Comparison of ENCODE assay signal across 45 mouse cellular contexts in the genomic region with DNA sequence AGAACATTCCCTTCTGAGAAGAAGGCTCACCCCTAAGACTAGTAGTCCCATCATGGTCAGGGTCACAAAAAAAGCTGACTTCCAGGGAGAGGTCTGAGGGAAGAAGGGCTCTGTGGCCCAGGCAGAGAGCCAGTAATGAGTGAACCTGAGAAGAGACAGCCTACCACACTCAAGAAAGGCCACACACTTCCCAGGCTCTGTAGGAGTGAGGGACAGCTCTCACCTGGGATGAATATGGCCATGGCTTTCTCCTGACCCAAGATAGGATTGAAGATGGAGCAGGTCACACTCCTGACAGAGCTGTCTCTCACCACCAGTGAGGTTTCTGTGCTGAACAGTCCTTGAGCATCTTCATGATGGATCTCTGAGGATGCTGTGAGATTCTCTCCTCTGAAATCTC. TPM values are rescaled to one million over a fixed set of nuclear protein-coding genes. Genes with fewer than 3 reads are reported as not detected.
"Had no signal": no experiment of that assay in that cellular context is flagged by ENCODE, and none has a peak within 500 bp of the region (broad histone marks: within the 10 kb centered on the region; RNA-seq: fewer than 3 reads in every experiment).

No protein-coding gene starts in this region.

- H3K9me3 ChIP-seq: heart, embryonic 12.5 days; heart, embryonic 13.5 days; heart, embryonic 15.5 days; hindbrain, embryonic 10.5 days; hindbrain, embryonic 12.5 days; hindbrain, embryonic 13.5 days; hindbrain, embryonic 15.5 days; intestine, embryonic 15.5 days; kidney, embryonic 15.5 days had no signal

- H3K4me1 ChIP-seq: heart, embryonic 12.5 days; heart, embryonic 13.5 days; heart, embryonic 15.5 days; hindbrain, embryonic 10.5 days; hindbrain, embryonic 12.5 days; hindbrain, embryonic 13.5 days; hindbrain, embryonic 15.5 days; intestine, embryonic 15.5 days; kidney, embryonic 15.5 days had no signal

- H3K27me3 ChIP-seq: heart, embryonic 13.5 days; heart, embryonic 15.5 days; hindbrain, embryonic 12.5 days; hindbrain, embryonic 13.5 days; intestine, embryonic 15.5 days; kidney, embryonic 15.5 days had no signal

- H3K4me3 ChIP-seq: heart, embryonic 12.5 days; heart, embryonic 13.5 days; heart, embryonic 15.5 days; hindbrain, embryonic 10.5 days; hindbrain, embryonic 12.5 days; hindbrain, embryonic 13.5 days; hindbrain, embryonic 15.5 days; intestine, embryonic 15.5 days; kidney, embryonic 15.5 days; layer of hippocampus, adult 2 months; left cerebral cortex, adult 2 months had no signal

- DNase-seq: heart, postnatal 10 days; heart, postnatal 14 days; heart, postnatal 36 days; heart, postnatal 4 days; kidney, adult 11 months; kidney, adult 18-20 months; kidney, adult 2 months; kidney, adult 9 months; kidney, postnatal 10 days; kidney, postnatal 14 days; kidney, postnatal 25 days; kidney, postnatal 36 days; kidney, postnatal 4 days; layer of hippocampus, adult 9-11 months; layer of hippocampus, postnatal 36 days had no signal

- H3K27ac ChIP-seq: heart, embryonic 13.5 days; heart, embryonic 15.5 days; hindbrain, embryonic 10.5 days; hindbrain, embryonic 12.5 days; hindbrain, embryonic 13.5 days; hindbrain, embryonic 14.5 days; hindbrain, embryonic 15.5 days; hindbrain, postnatal 0 days; intestine, embryonic 15.5 days; kidney, embryonic 15.5 days; kidney, postnatal 0 days; layer of hippocampus, adult 2 months; left cerebral cortex, adult 2 months had no signal

- H3K36me3 ChIP-seq: heart, embryonic 12.5 days; heart, embryonic 13.5 days; heart, embryonic 15.5 days; hindbrain, embryonic 10.5 days; hindbrain, embryonic 12.5 days; hindbrain, embryonic 13.5 days; hindbrain, embryonic 15.5 days; intestine, embryonic 15.5 days; kidney, embryonic 15.5 days had no signal

- H3K9ac ChIP-seq: heart, embryonic 12.5 days; heart, embryonic 13.5 days; heart, embryonic 15.5 days; hindbrain, embryonic 12.5 days; hindbrain, embryonic 13.5 days; hindbrain, embryonic 14.5 days; hindbrain, embryonic 15.5 days; intestine, embryonic 15.5 days; kidney, embryonic 15.5 days had no signal

RNA-seq across cellular contexts. Expression of a gene that starts 15.7 kb away (rescaled TPM):
- total RNA-seq: heart, postnatal 10 days; heart, postnatal 14 days; heart, postnatal 25 days; heart, postnatal 36 days; heart, postnatal 4 days; hematopoietic stem cell, adult 5-6 weeks; hindbrain, postnatal 0 days; layer of hippocampus, adult 18-20 months; layer of hippocampus, adult 2 months; layer of hippocampus, adult 8-10 months; layer of hippocampus, postnatal 10 days; layer of hippocampus, postnatal 14 days; layer of hippocampus, postnatal 25 days; layer of hippocampus, postnatal 36 days; left cerebral cortex, adult 18-20 months; left cerebral cortex, adult 2 months; left cerebral cortex, adult 8-10 months had no signal
- polyA plus RNA-seq: heart, embryonic 12.5 days; heart, embryonic 13.5 days; heart, embryonic 14.5 days; heart, embryonic 15.5 days; heart, postnatal 0 days; hindbrain, embryonic 10.5 days; hindbrain, embryonic 11.5 days; hindbrain, embryonic 12.5 days; hindbrain, embryonic 13.5 days; hindbrain, embryonic 14.5 days; hindbrain, embryonic 15.5 days; hindbrain, embryonic 16.5 days; hindbrain, postnatal 0 days; inflammation-experienced regulatory T-cells, adult 6 months; kidney, adult 2 months; kidney, embryonic 14.5 days; kidney, embryonic 15.5 days; kidney, embryonic 16.5 days; kidney, postnatal 0 days had no signal

RNA-seq across cellular contexts. Expression of a gene that starts 24.4 kb away (rescaled TPM):
- total RNA-seq: heart, postnatal 10 days; heart, postnatal 14 days; heart, postnatal 25 days; heart, postnatal 36 days; heart, postnatal 4 days; hematopoietic stem cell, adult 5-6 weeks; hindbrain, postnatal 0 days; layer of hippocampus, adult 18-20 months; layer of hippocampus, adult 2 months; layer of hippocampus, adult 8-10 months; layer of hippocampus, postnatal 10 days; layer of hippocampus, postnatal 14 days; layer of hippocampus, postnatal 25 days; layer of hippocampus, postnatal 36 days; left cerebral cortex, adult 18-20 months; left cerebral cortex, adult 2 months; left cerebral cortex, adult 8-10 months had no signal
- polyA plus RNA-seq: heart, embryonic 12.5 days; heart, embryonic 13.5 days; heart, embryonic 14.5 days; heart, embryonic 15.5 days; heart, postnatal 0 days; hindbrain, embryonic 10.5 days; hindbrain, embryonic 11.5 days; hindbrain, embryonic 12.5 days; hindbrain, embryonic 13.5 days; hindbrain, embryonic 14.5 days; hindbrain, embryonic 15.5 days; hindbrain, embryonic 16.5 days; inflammation-experienced regulatory T-cells, adult 6 months; kidney, adult 2 months; kidney, embryonic 14.5 days; kidney, embryonic 15.5 days; kidney, embryonic 16.5 days; kidney, postnatal 0 days had no signal
